Mouse (Mus musculus) hindbrain, embryonic 15.5 days (tissue): ENCODE results near the gene Flt3. TPM values are rescaled to one million over a fixed set of nuclear protein-coding genes. Genes with fewer than 3 reads are reported as not detected.
A peak's percentile ranks its signal among the peaks of the same experiment; 100 is the strongest.

Experiments used
- ATAC-seq: fragments of 200-750 bp; cut with Nextera tagmentation; 2 replicates; pipeline ENCODE4 v1.8.0; 2017; ENCODE audit warnings: low read depth, moderate number of reproducible peaks, moderate TSS enrichment; ENCODE audit not compliant: low FRiP score
- H3K27ac ChIP-seq: fragments of 300-500 bp; sonication (generic); replicated peaks from 2 replicates; pipeline ENCODE4 v1.5.1; 2015; ENCODE audit warnings: mild to moderate bottlenecking, inconsistent platforms
- H3K27me3 ChIP-seq: fragments of 300-500 bp; sonication (generic); 2 replicates; pipeline ENCODE4 v1.6.1; 2015; ENCODE audit warnings: control low read depth, inconsistent platforms
- H3K36me3 ChIP-seq: fragments of 300-500 bp; sonication (generic); 2 replicates; pipeline ENCODE4 v1.6.1; 2015; ENCODE audit warnings: control low read depth, inconsistent platforms
- H3K4me1 ChIP-seq: fragments of 300-500 bp; sonication (generic); replicated peaks from 2 replicates; pipeline ENCODE4 v1.6.1; 2015; ENCODE audit warnings: control low read depth, inconsistent platforms
- H3K4me2 ChIP-seq: fragments of 300-500 bp; sonication (generic); 2 replicates; pipeline ENCODE4 v1.6.1; 2015; ENCODE audit warnings: moderate library complexity, mild to moderate bottlenecking, inconsistent platforms
- H3K4me3 ChIP-seq: fragments of 300-500 bp; sonication (generic); 2 replicates; pipeline ENCODE4 v1.5.1; 2015; ENCODE audit warnings: mild to moderate bottlenecking, inconsistent platforms
- H3K9ac ChIP-seq: fragments of 300-500 bp; sonication (generic); 2 replicates; pipeline ENCODE4 v1.6.1; 2015; ENCODE audit warnings: inconsistent platforms
- H3K9me3 ChIP-seq: fragments of 300-500 bp; sonication (generic); 2 replicates; pipeline ENCODE4 v1.6.1; 2016; ENCODE audit warnings: control low read depth, inconsistent platforms
- WGBS: fragments of 180-500 bp; shearing (Covaris S2); methylation state at CpG from one replicate; pipeline ENCODE4 v1.1.7; 2015; 5-methylcytosine and 5-hydroxymethylcytosine counted together
- polyA plus RNA-seq: library from polyadenylated mRNA; unstranded; fragments of >200 nt; fragmentation: Nextera tagmentation; extraction: Ambion mirVana; gene quantifications from 2 replicates; pipeline ENCODE4 v1.2.1, GENCODE M21; 2015

The Flt3 gene
- polyA plus RNA-seq, 1 experiment from 2014 or later = 1.7 TPM

DNA sequence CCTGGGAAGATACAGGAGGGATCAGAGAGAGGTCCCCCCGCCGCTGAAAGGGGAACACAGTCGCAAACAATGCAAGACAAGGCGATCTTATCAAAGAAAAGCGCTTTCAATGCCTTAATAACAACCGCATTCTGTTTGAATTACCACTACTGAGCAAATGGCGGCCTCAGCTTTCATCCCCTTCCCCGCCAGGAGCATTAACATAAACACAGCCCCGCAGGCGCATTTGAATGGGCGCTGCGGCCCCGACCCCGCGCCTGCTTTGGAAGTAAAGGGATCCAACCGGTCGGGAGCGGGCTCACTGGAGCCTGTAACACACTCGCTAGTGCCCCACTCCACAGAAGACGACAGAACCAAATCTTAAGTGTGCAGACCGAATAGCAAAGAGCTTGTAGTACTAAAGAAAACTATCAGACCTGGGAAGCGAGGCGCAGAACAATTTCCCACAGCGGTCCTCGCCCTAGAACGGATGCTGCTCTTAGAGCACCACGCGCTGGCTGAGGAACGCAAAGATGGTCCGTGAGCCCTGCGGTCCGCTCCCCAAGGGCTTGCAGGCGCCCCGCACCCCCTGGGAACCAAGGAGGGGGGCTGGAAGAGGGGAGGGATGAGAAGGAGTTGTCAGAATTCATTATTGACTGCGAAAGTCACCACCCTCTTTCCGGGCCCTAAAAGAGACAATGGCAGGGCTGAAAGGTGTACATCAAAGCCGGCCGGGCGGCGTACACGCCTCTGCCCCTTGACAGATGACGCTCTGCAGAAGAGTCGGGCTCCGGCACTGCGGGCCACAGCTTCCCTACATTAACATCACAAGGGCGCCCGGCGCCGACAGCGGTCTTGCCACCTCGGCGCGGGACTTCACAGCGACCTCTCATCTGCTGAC, 95.8 kb downstream of the Flt3 start:
- H3K9ac ChIP-seq = no peak overlapping the region
- peaks cover 98% of the 10 kb centered on the region for H3K27me3 ChIP-seq
- H3K4me1 ChIP-seq = peaks cover 15% of the 10 kb centered on the region
- H3K4me2 ChIP-seq = no peak overlapping the region
- H3K9me3 ChIP-seq = no peaks in the 10 kb centered on the region
- H3K27ac ChIP-seq = no peak overlapping the region
- no peaks in the 10 kb centered on the region for H3K36me3 ChIP-seq
- under 1% methylated on average over 54 of the region's 54 CpGs for WGBS
- H3K4me3 ChIP-seq = no peak overlapping the region
- ATAC-seq = no peak

DNA sequence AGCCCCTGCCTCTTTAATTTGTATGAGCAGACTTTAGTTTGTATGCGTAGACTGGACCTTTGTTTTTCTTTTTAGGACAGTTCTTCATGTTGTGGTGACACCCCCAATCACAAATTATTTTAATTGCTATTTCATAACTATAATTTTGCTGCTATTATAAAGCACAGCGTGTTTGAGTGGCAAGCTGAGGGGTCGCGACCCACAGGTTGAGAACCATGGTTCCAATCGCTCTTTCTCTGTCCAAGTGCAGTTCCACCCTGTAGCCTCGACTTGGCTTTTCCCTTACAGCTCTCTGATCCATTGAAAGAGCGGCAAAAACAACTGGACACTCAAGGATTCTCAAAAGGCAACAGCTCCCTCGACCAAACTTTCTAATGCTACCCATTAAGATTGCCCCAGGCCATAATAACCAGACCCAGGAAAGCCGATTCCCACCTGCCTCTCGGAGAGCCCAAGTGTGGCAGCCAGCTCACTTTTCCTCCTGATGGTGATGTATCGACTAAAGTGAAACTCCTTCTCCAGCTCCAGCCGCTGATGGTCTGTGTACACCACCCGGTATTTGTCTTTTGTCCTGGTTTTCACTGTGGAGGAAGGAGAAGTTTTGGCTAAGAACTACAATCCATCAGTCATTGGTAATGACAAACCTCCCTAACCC, 97.4 kb downstream of the Flt3 start:
- Histone ChIP-seq H3K27me3 (peaks cover 97% of the 10 kb centered on the region), H3K27ac (no peak overlapping the region), H3K36me3 (no peaks in the 10 kb centered on the region), H3K9me3 (no peaks in the 10 kb centered on the region), H3K4me2 (no peak overlapping the region), H3K4me1 (peaks cover 18% of the 10 kb centered on the region), H3K4me3 (no peak overlapping the region), H3K9ac (no peak overlapping the region)
- no peak for ATAC-seq
- WGBS = 5% methylated on average over 13 of the region's 13 CpGs

DNA sequence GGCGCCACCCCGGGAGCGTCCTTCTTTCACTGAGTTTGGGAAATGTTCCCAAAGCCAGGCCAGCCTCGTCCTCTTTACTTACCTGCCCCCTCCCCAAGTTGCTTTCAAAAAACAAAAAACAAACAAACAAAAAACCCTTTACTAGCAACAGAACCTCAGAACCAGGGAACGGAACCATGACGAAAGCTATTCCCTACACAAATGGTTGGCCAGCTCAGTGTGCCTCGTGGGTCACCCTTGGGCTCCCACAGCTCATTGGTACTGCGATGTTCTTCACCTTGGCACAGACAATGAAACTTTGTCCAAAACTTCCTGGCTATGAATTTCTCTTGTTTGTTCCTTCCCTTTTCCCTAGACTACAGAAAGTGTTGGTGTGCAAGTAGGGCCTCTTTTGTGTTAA, 98.1 kb downstream of the Flt3 start:
- ATAC-seq = no peak
- Histone ChIP-seq H3K27ac (no peak overlapping the region), H3K9me3 (no peaks in the 10 kb centered on the region), H3K9ac (no peak overlapping the region), H3K4me3 (no peak overlapping the region), H3K27me3 (peaks cover 97% of the 10 kb centered on the region), H3K4me1 (peaks cover 18% of the 10 kb centered on the region), H3K36me3 (no peaks in the 10 kb centered on the region), H3K4me2 (no peak overlapping the region)
- 8% methylated on average over 8 of the region's 8 CpGs for WGBS

DNA sequence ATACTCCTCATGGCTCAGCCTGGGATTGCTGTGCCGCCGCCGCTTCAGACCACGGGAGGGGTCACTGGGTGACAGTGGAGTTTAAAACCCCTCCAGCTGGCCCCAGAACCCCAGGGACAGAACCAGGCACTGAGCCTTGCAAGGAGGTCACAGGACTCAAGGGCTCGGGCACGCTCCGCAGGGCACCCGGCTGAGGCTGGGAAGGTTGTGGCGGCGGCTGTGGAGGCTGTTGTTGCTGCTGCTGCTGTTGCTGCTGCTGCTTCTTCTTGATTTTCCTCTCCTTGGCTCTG, 98.6 kb downstream of the Flt3 start:
- WGBS = 3% methylated on average over 10 of the region's 10 CpGs
- no peak overlapping the region for H3K27ac ChIP-seq
- no peaks in the 10 kb centered on the region for H3K9me3 ChIP-seq
- H3K27me3 ChIP-seq = peaks cover 97% of the 10 kb centered on the region
- H3K4me3 ChIP-seq = no peak overlapping the region
- no peak overlapping the region for H3K9ac ChIP-seq
- H3K4me2 ChIP-seq = no peak overlapping the region
- peaks cover 16% of the 10 kb centered on the region for H3K4me1 ChIP-seq
- no peaks in the 10 kb centered on the region for H3K36me3 ChIP-seq
- ATAC-seq = no peak

DNA sequence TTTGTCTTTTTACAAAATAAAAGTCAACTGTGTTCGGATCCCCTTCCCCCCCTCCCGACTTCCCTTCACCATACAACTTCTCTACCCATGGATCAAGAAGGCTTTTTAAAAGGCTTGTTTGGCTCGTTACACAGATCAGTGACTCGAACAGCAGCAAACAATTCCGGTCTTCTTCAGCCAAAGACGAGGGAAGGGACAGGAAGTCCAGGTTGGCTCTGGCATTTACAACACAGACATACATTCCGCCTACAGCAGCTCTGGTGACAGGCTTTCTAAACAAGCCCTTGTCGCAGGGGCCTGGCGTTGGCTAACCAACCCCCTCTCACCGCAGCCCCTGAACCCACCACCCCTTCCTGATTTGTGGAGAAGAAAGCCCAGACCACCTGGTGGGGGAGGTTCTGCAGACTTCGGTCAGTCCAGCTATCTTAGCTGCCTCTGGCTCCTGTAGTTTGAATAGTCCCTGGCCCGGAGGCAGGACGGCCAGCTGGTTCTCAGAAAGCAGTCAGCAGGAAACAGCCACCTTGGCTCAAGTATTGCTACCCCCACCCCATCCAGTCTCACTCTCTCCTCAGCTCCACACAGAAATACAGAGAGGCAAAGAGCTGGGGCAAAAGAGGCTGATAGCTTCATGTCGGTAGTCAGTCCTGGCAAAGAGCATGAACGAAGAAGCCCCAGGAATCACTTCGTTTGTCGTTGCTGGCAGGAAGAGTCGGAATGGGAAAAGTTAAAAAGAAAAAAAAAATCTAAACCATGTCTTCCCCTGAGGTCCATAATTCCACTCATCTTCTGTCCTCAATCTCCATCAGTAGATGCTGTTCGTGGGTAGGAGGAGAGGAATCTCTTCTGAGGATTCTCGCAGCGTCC, 99.1 kb downstream of the Flt3 start:
- Histone ChIP-seq H3K9ac (no peak overlapping the region), H3K27ac (no peak overlapping the region), H3K9me3 (no peaks in the 10 kb centered on the region), H3K4me1 (peaks cover 11% of the 10 kb centered on the region), H3K4me3 (no peak overlapping the region), H3K27me3 (peaks cover 96% of the 10 kb centered on the region), H3K36me3 (no peaks in the 10 kb centered on the region), H3K4me2 (no peak overlapping the region)
- no peak for ATAC-seq
- WGBS = 4% methylated on average over 21 of the region's 21 CpGs

DNA sequence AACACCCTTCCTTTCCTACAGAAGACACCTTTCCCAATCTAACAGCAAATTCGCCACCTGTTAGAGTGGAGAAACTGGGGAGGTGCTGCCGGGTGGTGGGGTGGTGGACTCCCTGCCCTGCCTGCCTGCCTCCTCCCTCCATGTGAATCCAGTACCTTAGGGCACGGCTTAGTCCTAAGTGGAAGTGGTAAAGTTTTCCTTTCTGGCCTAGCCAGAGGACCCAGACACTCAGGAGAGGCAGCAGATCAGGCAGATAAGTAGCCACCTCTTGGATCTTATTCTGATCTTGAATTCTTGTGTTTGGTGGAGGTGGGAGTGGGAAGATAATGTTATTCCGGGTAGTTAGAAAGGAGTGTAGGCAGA, 100.3 kb downstream of the Flt3 start:
- H3K4me1 ChIP-seq = peaks cover 6% of the 10 kb centered on the region
- no peak overlapping the region for H3K4me3 ChIP-seq
- no peak overlapping the region for H3K9ac ChIP-seq
- H3K27me3 ChIP-seq = peaks cover 94% of the 10 kb centered on the region
- no peak for ATAC-seq
- H3K27ac ChIP-seq = no peak overlapping the region
- no peaks in the 10 kb centered on the region for H3K9me3 ChIP-seq
- peak overlapping the region; percentile 34; the same call in 1 of the 2 replicates for H3K4me2 ChIP-seq
- WGBS = 5% methylated on average over 4 of the region's 4 CpGs
- no peaks in the 10 kb centered on the region for H3K36me3 ChIP-seq

DNA sequence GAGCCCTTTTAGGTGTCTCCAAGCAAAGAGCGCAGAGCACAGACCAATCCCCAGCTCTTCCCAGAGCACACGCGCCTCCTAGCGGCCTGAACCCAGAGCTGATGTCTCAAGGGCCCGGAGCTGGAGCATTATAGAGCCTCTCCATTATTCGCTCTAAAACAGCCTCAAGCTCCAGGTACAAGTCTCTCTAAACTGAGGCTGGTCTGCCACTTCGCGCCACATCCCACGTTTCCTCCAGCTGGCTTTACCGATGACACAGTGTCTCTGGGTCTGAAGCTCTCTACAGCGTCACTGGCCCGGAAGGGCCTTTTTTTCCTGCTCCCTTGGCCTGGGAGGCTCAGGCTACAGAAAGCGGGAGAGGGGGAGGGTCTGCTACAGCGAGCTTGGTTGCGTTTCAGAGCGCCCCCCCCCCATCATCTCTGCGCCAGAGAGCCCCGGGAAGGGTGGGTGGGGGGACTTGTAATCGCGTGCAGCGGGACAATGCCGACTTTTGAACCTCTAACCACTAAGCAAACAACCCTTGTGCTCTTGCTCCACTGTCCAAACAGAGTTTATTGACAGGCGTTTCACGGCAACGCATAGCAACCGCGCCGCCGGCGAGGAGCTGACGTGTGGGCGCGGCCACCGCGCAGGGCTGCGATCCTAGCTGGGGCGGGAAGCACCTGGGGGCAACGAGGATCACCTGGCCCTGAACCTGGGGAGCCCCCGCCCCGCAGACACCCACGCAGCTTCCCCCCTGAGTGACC, 100.9 kb downstream of the Flt3 start:
- peak; percentile 30; the same call in 1 of the 2 replicates for ATAC-seq
- H3K9me3 ChIP-seq = no peaks in the 10 kb centered on the region
- under 1% methylated on average over 41 of the region's 41 CpGs for WGBS
- no peaks in the 10 kb centered on the region for H3K36me3 ChIP-seq
- no peak overlapping the region for H3K27ac ChIP-seq
- no peak overlapping the region for H3K4me3 ChIP-seq
- no peak overlapping the region for H3K9ac ChIP-seq
- H3K4me1 ChIP-seq = peaks cover 6% of the 10 kb centered on the region
- peak overlapping the region; percentile 34; the same call in 1 of the 2 replicates for H3K4me2 ChIP-seq
- H3K27me3 ChIP-seq = peaks cover 94% of the 10 kb centered on the region

DNA sequence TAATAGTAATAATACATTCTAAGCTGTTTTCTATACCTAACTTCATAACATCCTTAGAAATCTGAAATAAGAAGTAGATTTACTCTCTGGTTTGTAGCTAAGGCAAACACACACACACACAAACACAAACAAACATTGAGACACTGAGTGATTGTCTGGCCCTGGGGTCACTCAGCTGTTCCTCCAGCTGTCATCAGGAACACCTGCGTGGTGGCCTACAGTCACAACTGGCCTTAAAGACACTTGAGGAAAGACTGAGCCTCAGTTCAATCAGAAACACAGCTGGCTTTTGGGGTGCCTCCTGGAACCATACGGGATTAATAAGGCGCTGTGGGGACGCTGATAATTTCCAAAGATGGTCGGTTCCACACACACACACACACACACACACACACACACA, 103.0 kb downstream of the Flt3 start:
- Histone ChIP-seq H3K27me3 (peaks cover 94% of the 10 kb centered on the region), H3K4me1 (peaks cover 6% of the 10 kb centered on the region), H3K4me2 (no peak overlapping the region), H3K36me3 (no peaks in the 10 kb centered on the region), H3K9me3 (no peaks in the 10 kb centered on the region), H3K9ac (no peak overlapping the region), H3K27ac (no peak overlapping the region), H3K4me3 (no peak overlapping the region)
- no peak for ATAC-seq
- WGBS = 64% methylated on average over 5 of the region's 5 CpGs

DNA sequence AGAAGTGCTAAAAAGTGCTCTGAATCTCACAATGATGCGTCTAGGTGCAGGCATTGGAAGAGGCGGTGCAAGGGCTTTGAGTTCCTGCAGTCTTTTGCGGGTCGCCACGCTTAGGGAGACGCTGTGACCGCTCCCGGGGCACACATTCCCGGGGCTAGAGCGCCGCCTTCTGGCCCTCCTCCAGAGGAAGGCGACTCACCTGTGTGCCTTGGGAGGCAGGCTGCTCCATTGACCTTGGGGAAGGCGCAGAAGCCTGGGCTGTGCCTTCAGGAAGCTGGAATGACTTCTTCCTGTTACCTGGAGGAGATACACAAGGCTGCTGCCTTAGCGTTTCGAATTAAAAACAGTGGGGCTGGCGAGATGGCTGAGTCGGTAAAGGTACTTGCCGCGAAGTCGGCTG, 106.2 kb downstream of the Flt3 start:
- Histone ChIP-seq H3K36me3 (no peaks in the 10 kb centered on the region), H3K4me1 (no peaks in the 10 kb centered on the region), H3K9ac (no peak overlapping the region), H3K4me3 (no peak overlapping the region), H3K9me3 (no peaks in the 10 kb centered on the region), H3K27ac (no peak overlapping the region), H3K27me3 (peaks cover 71% of the 10 kb centered on the region), H3K4me2 (no peak overlapping the region)
- 14% methylated on average over 20 of the region's 20 CpGs for WGBS
- ATAC-seq = no peak

DNA sequence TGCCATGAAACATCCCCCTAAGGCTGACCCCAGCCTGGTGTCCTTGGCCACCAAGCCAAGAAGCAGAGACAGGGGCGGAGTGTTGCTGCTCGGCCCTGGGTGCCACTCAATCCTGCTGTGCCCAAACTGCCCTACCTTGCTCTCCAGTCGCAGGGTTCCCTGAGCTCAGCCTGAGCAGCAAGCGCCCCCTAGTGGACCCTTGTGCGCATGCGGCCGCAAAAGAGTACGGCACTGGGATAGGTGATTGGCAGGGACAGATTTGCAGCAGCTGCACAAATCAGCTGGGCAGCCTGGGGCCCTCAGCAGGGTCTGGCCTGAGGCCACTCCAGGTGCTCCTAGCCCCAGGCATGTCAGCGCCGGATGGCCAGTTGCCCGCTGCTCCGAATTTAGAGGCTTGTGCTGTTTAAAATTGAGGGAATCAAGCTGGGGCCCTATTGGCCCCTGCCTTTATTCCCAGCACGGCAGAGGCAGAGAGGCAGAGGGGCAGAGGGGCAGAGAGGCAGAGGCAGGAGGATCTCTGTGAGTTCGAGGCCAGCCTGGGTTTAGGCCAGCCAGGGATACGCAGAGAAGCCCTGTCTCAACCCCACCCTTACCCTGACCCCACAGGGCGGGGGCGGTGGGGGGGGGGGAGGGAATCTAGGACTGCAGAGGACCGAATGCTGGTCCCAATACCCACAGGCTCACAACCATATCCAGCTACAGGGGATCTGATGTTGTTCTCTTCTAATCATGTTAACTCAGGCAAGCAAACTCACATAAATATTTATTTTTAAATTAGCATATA, 107.0 kb downstream of the Flt3 start:
- 18% methylated on average over 18 of the region's 18 CpGs for WGBS
- peaks cover 64% of the 10 kb centered on the region for H3K27me3 ChIP-seq
- H3K36me3 ChIP-seq = no peaks in the 10 kb centered on the region
- H3K4me3 ChIP-seq = no peak overlapping the region
- H3K4me1 ChIP-seq = no peaks in the 10 kb centered on the region
- peak; percentile 61; the same call in 1 of the 2 replicates for ATAC-seq
- H3K4me2 ChIP-seq = no peak overlapping the region
- H3K27ac ChIP-seq = no peak overlapping the region
- no peak overlapping the region for H3K9ac ChIP-seq
- no peaks in the 10 kb centered on the region for H3K9me3 ChIP-seq

DNA sequence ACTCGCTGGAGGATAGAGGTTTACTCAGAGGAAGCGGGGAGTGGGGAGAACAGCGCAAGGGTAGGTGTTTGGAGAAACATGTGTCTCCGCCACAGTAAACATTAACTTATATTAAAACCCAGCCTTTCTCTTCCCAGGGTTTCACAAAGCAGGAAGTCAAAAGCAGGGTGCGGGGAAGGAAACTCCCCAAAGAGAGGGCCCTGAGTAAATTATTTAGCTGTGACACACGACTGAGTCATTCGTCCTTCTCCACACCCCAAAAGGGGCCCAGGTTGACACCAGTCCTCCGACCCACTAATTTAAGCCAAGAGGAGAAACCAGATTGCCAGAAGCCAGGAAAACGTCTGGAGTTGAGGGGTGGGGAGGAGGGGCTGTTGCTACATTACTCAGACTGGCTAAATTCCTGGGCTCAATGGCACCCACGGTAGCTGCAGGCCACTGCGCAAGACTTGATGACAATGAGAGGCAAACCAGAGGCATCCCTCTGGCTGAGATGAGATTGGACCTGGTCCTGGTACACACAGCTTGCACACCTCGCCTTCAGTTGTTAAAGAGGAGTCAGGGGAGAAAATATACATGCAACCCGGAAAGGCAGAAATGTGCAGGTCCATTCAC, 107.7 kb downstream of the Flt3 start:
- Histone ChIP-seq H3K27me3 (peaks cover 57% of the 10 kb centered on the region), H3K27ac (no peak overlapping the region), H3K9ac (no peak overlapping the region), H3K4me3 (no peak overlapping the region), H3K4me2 (no peak overlapping the region), H3K36me3 (no peaks in the 10 kb centered on the region), H3K9me3 (no peaks in the 10 kb centered on the region), H3K4me1 (no peaks in the 10 kb centered on the region)
- WGBS = 47% methylated on average over 13 of the region's 13 CpGs
- no peak for ATAC-seq
